Mouse (Mus musculus): ENCODE results near the gene Dcaf11.

DNA sequence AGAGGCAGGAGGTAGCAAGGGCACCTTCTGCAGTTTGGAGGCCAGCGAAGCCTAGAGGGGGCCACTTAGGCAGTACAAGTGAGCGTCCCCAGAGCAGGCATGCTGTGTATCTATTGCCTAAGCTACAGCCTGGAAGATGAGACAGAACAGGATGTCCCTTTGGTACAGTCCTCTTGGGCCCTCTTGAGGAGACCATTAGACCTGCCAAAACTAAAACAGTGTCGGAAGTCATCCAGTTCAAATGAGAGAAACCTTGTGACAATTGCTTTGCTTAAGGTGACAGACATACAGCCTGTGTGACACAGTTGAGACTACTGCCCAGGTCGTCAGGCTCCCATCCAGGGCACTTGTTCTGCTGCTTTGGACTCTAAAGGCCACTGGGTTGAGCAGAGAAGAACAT is 40.2 kb upstream of the Dcaf11 start:
- TF ChIP-seq EP300 (optimal IDR thresholded peaks at IDR 0.05): no peak
- no peak for TF ChIP-seq CTCF (IDR thresholded peaks at IDR 0.05; ENCODE audit: low read depth)
